Mouse (Mus musculus): ENCODE measurements around the gene Prps1l1.

The Prps1l1 gene

DNA sequence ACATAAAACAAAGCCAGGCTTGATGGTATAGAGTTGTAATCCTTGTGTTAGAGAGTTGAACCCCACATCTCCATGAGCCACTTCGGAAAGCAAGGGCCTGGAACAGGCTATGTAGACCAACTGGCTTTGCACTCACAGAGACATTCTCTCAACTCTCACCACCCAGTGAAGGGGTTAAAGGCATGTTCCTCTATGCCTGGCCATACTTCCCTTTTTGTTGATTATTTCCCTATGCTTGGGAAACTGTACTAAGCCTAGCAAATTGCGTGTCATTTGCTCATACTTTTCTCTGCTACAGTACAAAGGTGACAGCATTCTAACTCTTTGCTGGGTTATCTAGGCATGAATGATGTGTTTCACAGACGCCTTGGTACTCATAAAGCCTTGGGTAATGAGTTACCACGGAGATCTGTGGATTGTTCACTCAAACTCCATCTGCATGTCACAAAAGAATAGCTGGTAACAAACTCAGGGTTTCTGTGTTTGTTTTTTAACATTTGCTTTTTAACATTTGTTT lies 41.4 kb downstream of the Prps1l1 start:
- DNase-seq (ENCODE audit: low read depth, low spot score), result no peak

DNA sequence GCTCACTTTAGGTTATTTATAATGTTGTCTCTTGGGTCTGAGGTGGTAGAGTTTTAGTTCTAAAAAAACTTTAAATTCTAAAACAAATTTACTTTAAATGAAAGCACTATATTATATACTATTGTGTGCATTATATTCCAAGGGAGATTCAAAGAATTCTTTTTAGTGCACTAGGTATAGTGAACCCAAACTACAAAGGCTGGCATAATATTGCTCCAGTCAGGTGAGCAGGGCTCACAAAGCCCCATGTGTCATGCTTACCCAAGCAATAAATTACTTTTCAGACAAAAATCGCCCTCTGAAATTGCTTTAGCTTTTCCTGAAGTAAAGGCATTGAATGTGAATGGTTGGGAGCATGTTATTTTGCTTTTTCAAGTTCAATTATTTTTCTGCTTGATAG lies 43.0 kb downstream of the Prps1l1 start:
- DNase-seq (ENCODE audit: low read depth, low spot score), result no peak
